Mouse (Mus musculus) stomach, postnatal 0 days (tissue): ENCODE results near the gene Krtap7-1. TPM values are rescaled to one million over a fixed set of nuclear protein-coding genes. Genes with fewer than 3 reads are reported as not detected.

Source experiments
- ATAC-seq: fragments of 200-750 bp; cut with Nextera tagmentation; 2 replicates; pipeline ENCODE4 v1.8.0; 2017; ENCODE audit not compliant: low FRiP score, low TSS enrichment
- DNase-seq: peaks from one replicate; pipeline ENCODE4 v3.0.0-alpha.2; 2016; ENCODE audit warnings: low spot score
- H3K27ac ChIP-seq: fragments of 300-500 bp; sonication (generic); replicated peaks from 2 replicates; pipeline ENCODE4 v1.5.1; 2014; ENCODE audit warnings: mild to moderate bottlenecking, control low read depth
- H3K27me3 ChIP-seq: fragments of 300-500 bp; sonication (generic); 2 replicates; pipeline ENCODE4 v1.6.1; 2014; ENCODE audit warnings: low read length; ENCODE audit not compliant: control insufficient read depth, insufficient read depth
- H3K36me3 ChIP-seq: fragments of 300-500 bp; sonication (generic); 2 replicates; pipeline ENCODE4 v1.6.1; 2014; ENCODE audit warnings: low read length, mixed read lengths; ENCODE audit not compliant: control insufficient read depth, insufficient read depth
- H3K4me1 ChIP-seq: fragments of 300-500 bp; sonication (generic); replicated peaks from 2 replicates; pipeline ENCODE4 v1.6.1; 2014; ENCODE audit warnings: antibody characterized with exemption; ENCODE audit not compliant: control insufficient read depth, insufficient read depth
- H3K4me2 ChIP-seq: fragments of 300-500 bp; sonication (generic); replicated peaks from 2 replicates; pipeline ENCODE4 v1.6.1; 2014; ENCODE audit warnings: low read depth, mild to moderate bottlenecking, control low read depth, moderate library complexity
- H3K4me3 ChIP-seq: fragments of 300-500 bp; sonication (generic); 2 replicates; pipeline ENCODE4 v1.5.1; 2014; ENCODE audit warnings: low read depth, low read length, control low read depth
- H3K9ac ChIP-seq: fragments of 300-500 bp; sonication (generic); 2 replicates; pipeline ENCODE4 v1.6.1; 2014; ENCODE audit warnings: mild to moderate bottlenecking, low read length, control low read depth, mixed read lengths
- H3K9me3 ChIP-seq: fragments of 300-500 bp; sonication (generic); 2 replicates; pipeline ENCODE4 v1.6.1; 2016; ENCODE audit warnings: low read length; ENCODE audit not compliant: control insufficient read depth
- CTCF ChIP-seq: IDR thresholded peaks from 2 replicates; pipeline ENCODE4 v1.5.1; 2016; ENCODE audit warnings: antibody characterized with exemption, low read depth, mild to moderate bottlenecking, moderate library complexity
- EP300 ChIP-seq: optimal IDR thresholded peaks from 2 replicates; pipeline ENCODE3; 2016; ENCODE audit warnings: antibody characterized with exemption
- WGBS: fragments of 180-500 bp; shearing (Covaris S2); extraction: QIAGEN DNeasy Blood & Tissue Kit; methylation state at CpG from one replicate; pipeline ENCODE4 v1.1.7; 2014; 5-methylcytosine and 5-hydroxymethylcytosine counted together
- polyA plus RNA-seq: library from polyadenylated mRNA; unstranded; fragments of >200 nt; fragmentation: Nextera tagmentation; extraction: Ambion mirVana; gene quantifications from 2 replicates; pipeline ENCODE4 v1.2.1, GENCODE M21; 2015

The Krtap7-1 gene
- polyA plus RNA-seq: not detected in 2 replicates

- no peak for DNase-seq
- no peak within 1 kb of the TSS for H3K27ac ChIP-seq
- no peak within 1 kb of the TSS for H3K9ac ChIP-seq
- no peaks in the 10 kb centered on the region for H3K27me3 ChIP-seq
- no peak within 1 kb of the TSS for H3K4me3 ChIP-seq
- H3K4me1 ChIP-seq: no peaks in the 10 kb centered on the region
- H3K36me3 ChIP-seq: no peaks in the 10 kb centered on the region
- ATAC-seq: no peak
- H3K4me2 ChIP-seq: no peak within 1 kb of the TSS
- no peak for TF ChIP-seq CTCF
- TF ChIP-seq EP300: no peak
- 73% methylated on average over 4 of the region's 4 CpGs for WGBS
- H3K9me3 ChIP-seq: no peaks in the 10 kb centered on the region
Observed at GRCm38 (mm10) chr16:89508223-89508622, at the start of gene Krtap7-1. Gene Krtap7-1, minus strand, starts transcription at chr16:89508323.

DNA sequence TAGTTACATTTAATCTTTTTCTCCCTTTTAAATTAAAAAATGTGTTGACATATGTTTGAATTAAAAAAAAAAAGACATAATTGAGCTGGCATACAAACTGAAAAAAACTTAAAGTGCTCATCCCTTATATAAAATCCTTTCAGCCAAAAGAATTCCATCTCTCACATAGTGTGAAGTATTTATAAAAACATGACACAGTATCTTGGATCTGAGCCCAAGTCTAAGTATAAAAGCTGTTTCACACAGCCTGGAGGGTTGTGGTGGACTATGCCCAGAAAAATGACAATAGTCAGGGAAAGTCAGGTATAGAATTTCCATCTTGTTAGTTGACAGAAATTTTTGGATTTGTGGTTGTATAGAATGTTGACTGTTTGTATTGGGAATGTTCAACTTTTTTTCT lies 42.2 kb upstream of the Krtap7-1 start:
- DNase-seq: no peak
- ATAC-seq: no peak
- Histone ChIP-seq H3K4me2 (no peak overlapping the region), H3K27me3 (no peaks in the 10 kb centered on the region), H3K9ac (no peak overlapping the region), H3K4me1 (no peaks in the 10 kb centered on the region), H3K27ac (no peak overlapping the region), H3K4me3 (no peak overlapping the region), H3K36me3 (no peaks in the 10 kb centered on the region), H3K9me3 (no peaks in the 10 kb centered on the region)
- TF ChIP-seq CTCF (no peak), EP300 (no peak)

GRCm38 (mm10) chr16:89538031-89538484 lies 29.9 kb upstream of the Krtap7-1 start:
- Histone ChIP-seq H3K27ac (no peak overlapping the region), H3K4me3 (no peak overlapping the region), H3K27me3 (no peaks in the 10 kb centered on the region), H3K9me3 (no peaks in the 10 kb centered on the region), H3K4me2 (no peak overlapping the region), H3K36me3 (no peaks in the 10 kb centered on the region), H3K9ac (no peak overlapping the region), H3K4me1 (no peaks in the 10 kb centered on the region)
- 82% methylated on average over 5 of the region's 5 CpGs for WGBS
- DNase-seq: no peak
- no peak for ATAC-seq
- TF ChIP-seq CTCF (no peak), EP300 (no peak)

DNA sequence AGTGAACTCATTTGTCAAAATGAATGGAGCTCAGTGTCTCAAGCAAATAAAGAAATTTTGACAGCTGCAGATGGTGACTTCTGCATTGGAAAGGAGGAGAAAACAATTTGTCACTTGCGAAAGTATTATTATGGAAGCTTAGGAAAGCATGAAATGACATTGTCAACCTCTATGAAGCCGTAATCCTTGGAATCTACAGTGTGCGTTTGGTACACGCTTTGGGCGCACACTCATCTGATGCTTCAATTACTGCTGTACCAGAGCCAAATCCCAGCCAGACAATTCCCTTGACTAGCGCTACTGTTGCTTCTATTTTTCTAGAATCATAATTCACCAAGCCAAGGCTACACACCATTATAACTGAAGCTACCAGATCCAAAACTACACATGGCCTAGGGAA lies 29.2 kb upstream of the Krtap7-1 start:
- Histone ChIP-seq H3K4me3 (no peak overlapping the region), H3K4me2 (no peak overlapping the region), H3K27ac (no peak overlapping the region), H3K27me3 (no peaks in the 10 kb centered on the region), H3K9ac (no peak overlapping the region), H3K36me3 (no peaks in the 10 kb centered on the region), H3K4me1 (no peaks in the 10 kb centered on the region), H3K9me3 (no peaks in the 10 kb centered on the region)
- ATAC-seq (no peak), DNase-seq (no peak)
- 75% methylated on average over 6 of the region's 6 CpGs for WGBS
- TF ChIP-seq EP300 (no peak), CTCF (no peak)

GRCm38 (mm10) chr16:89530547-89530946 lies 22.4 kb upstream of the Krtap7-1 start:
- Histone ChIP-seq H3K36me3 (no peaks in the 10 kb centered on the region), H3K27ac (no peak overlapping the region), H3K4me1 (no peaks in the 10 kb centered on the region), H3K9ac (no peak overlapping the region), H3K9me3 (no peaks in the 10 kb centered on the region), H3K4me2 (no peak overlapping the region), H3K4me3 (no peak overlapping the region), H3K27me3 (no peaks in the 10 kb centered on the region)
- no peak for ATAC-seq
- TF ChIP-seq EP300 (no peak), CTCF (no peak)
- no peak for DNase-seq
- WGBS: 37% methylated on average over 7 of the region's 7 CpGs

DNA sequence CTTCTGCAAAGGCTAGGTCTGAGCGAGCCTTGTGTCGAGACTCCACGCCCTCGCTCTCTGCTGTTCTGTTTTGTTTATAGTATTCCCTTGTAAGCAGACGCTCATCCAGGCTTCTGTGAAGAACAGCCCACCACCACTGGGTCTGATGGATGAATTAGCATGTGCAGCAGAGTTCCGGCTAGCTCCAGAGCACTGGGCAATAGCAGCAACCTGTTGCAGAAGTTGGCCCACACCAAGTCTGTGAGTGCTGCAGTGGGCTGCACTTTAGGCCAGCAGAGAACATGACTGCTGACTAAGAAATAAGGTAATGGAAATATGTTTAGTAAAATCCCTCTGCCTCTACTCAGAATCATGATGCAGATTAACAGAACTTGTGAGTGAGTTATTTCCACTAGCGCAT lies 21.7 kb upstream of the Krtap7-1 start:
- no peak for TF ChIP-seq EP300
- no peak for TF ChIP-seq CTCF
- Histone ChIP-seq H3K27me3 (no peaks in the 10 kb centered on the region), H3K4me3 (no peak overlapping the region), H3K36me3 (no peaks in the 10 kb centered on the region), H3K4me2 (no peak overlapping the region), H3K27ac (no peak overlapping the region), H3K9ac (no peak overlapping the region), H3K4me1 (no peaks in the 10 kb centered on the region), H3K9me3 (no peaks in the 10 kb centered on the region)
- 39% methylated on average over 7 of the region's 7 CpGs for WGBS
- no peak for ATAC-seq
- DNase-seq: no peak
